Mouse (Mus musculus) spleen, adult 18-20 months (tissue): ENCODE results near the gene Gm17428.
"Not testable (repeated sequence)": the region's sequence is repeated elsewhere in the genome, so short reads cannot be mapped to it uniquely, and the experiment has no call there.

Experiments used
- DNase-seq, 2 experiments: peaks; one replicate each; pipeline ENCODE4 v3.0.0; 2022; ENCODE audit warnings: mixed read lengths in 2 of 2

Gm17428 gene

DNA sequence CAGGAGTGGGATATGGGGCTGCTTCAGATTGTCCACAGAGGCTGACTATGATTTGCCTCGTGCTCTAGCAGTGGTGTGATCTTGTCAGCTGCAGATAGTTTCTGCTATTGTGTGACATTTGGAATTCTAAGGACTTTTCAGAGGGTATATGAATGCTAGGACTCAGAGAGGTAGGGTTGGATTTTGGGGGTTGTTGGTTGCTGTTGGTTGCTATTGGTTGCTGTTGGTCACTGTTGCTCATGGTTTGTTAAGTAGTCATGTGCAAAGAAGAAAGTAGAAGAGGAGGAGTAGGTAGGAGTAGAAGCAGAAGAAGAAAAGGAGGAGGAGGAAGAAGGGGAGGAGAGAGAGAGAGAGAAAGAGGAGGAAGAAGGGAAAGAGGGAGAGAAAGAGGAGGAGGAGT lies at the start of gene Gm17428:
Gene Gm17428 (plus strand): TSS at position 301 of the 400 bp plus-strand sequence.
- no peak for DNase-seq

DNA sequence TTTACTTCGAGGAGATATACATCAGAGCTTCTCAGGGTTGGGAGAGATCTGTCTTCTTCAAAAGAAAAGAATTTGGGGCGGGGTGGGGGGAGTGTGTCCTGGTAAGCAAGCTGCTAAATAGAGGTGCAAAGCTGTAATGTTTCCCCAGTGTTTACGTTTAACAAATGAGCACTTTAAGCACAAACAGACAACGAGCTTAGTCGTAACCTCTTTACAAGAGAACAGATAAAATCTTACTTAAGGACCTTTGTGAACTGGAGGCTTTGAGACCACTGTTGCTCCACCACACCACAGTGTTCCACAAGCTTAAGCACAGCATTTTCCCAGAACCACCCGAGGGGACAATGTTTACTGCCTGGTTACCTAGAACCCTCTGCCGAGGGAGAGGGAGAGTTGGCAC lies 49.4 kb upstream of the Gm17428 start:
- DNase-seq = no peak

DNA sequence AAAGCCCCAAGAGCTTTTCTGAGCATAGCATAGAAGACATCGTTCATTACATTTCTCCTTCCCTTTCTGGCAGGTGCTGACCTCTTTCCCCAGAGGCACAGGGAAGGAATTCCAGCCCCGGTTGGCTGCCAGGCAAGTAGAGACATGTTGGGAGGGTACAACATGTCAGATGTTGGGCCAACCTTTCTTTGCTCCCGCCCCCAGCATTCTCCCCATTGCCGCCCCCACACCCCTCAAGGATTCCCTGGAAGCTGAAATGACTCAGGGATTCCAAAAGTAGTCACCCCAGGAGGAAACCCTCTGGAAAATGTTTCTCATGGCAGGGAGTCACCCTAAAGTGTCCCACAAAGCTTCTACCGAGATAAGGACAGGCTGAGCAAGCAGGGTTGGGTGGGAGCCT lies 46.9 kb upstream of the Gm17428 start:
- DNase-seq = no peak

DNA sequence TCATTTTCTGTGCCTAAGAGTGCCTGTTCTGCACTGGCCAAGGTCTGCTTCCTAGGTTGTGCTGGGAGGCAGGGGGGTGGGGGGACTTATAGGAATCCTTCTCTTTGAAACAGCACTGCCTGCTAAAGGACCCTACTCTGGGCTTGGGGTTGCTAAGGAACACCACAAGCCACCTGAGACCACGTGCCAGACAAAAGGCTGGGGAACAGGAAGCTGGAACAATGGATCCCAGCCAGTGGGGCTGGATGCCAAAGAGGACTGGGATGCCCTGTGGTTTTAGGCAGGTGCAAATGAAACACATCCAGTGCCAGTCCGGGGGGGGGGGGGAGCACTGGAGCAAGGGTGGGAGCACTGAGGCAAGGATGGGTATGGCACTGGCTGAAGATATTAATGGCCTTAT lies 46.3 kb upstream of the Gm17428 start:
- DNase-seq = no peak

DNA sequence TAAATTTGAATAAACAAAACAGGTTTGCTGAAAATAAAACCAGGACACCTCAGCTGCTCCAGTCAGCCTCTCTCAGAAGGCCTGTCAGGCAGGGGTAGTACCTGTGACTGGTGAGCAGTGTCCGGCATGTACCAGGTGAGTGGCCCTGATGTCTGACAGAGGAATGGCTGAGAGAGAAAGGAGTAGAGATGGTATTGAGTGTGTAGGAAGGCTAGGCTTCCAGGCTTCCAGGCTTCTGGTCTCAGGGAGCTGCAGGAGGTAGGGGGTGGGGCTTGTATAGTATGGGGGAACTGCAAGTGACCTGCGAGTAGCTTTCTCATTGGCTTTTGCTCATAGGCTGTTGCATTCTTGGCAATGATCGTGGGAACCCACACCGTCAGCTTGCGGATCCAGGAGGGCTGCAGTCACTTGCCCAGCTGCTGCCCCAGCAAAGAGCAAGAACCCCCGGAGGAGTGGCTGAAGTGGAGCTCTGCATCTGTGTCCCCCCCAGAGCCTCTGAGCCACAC lies 44.0 kb upstream of the Gm17428 start, which contains the start of gene Il25:
Gene Il25 (plus strand): TSS at position 51 of the 506 bp plus-strand sequence.
- no peak for DNase-seq

DNA sequence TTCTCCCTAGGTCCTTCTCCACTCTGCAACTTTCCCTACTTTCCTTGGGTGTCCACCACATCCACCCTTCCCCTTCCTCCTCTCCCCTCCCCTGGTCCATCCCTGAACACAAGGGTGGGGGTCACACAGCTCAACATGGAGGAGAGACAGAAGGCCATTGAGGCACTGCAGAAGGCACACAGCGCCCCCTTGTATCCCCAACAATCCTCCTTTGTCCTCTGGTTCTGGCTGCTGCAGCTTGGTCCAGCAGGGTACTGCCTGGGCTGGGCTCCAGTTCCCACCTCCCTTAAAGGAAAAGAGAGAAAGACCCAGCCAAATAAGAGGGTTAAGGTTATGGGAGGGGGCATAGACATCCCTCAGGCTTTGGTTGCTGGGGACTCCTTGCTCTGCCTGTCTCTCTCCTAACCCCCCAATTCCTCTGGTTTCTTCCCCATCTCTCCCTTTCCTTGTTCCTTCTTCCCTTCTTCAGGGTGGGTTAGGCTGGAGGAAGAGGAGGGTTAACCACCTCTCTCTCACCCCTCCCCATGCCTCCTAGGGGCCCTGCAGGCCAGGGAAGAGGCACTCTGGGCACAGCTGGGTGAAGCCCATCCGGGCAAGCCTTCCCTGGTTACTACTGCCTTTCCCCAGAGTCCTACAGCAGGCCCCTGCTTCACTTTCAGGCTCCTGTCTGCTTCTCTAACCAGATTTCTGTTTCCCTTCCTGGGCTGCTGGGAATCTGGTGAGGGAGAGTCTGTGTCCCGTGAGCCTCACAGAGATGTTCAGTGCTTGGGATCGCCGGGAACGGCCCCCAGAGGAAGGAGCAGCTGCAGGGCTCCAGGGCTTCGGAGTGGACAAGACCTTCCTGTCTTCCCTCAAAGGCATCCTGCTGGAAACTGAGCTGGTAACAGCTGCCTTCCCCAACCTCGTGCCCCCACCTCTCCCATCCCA lies 40.6 kb upstream of the Gm17428 start, which contains the start of gene Cmtm5:
Gene Cmtm5 (plus strand): TSS at position 358 of the 927 bp plus-strand sequence.
- no peak for DNase-seq

DNA sequence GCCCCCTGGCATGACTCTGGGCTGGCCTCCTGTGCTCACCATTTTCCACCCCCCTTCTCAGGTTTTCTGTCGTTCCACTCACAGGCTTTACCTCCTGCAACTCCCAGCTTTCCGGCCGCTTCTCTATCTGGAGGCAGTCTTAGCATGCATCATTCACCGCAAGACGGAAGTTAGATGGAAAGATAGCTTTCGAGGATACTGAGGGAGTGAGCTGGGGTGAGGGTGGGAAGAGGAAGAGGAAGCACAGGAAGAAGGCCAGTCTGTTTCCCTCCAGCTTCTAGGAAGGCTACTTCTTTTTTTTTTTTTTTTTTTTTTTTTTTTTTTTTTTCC lies 39.9 kb upstream of the Gm17428 start:
- DNase-seq = no peak

DNA sequence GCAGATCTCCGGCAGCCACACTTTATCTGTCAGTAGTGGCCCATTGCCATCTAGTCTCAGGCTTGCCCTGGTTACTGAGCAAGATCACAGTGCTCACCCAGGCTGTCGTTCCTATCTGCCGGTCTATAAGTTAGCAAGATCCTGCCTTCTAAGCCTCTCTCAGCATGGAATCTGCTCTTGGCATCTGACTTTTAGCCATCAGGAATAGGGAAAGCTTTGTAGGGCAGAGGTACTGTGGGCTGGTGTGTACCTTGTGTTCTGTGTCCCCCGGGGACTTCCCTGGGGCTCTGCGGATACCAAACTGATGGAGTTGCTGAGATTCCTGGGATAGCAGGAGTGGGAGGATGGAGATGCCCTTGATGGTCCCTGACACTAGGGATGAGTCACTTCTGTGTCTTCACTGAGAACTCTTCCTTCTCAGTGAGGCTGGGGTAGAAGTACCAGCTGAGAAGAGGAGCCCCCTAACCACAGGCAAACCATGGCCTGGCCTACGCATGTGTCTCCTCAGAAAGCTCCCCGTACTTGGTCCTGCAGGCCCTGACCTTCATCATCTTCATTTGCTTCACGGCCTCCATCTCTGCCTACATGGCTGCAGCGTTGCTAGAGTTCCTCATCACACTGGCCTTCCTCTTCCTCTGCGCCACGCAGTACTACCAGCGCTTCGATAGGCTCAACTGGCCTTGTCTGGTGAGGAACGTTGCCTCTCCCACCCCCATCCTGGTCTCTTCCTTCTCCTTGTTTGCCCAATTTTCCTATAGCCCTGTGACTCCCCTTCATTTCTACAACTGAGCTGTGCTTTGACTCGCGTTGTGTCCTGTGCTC lies 39.2 kb upstream of the Gm17428 start:
- DNase-seq = no peak

DNA sequence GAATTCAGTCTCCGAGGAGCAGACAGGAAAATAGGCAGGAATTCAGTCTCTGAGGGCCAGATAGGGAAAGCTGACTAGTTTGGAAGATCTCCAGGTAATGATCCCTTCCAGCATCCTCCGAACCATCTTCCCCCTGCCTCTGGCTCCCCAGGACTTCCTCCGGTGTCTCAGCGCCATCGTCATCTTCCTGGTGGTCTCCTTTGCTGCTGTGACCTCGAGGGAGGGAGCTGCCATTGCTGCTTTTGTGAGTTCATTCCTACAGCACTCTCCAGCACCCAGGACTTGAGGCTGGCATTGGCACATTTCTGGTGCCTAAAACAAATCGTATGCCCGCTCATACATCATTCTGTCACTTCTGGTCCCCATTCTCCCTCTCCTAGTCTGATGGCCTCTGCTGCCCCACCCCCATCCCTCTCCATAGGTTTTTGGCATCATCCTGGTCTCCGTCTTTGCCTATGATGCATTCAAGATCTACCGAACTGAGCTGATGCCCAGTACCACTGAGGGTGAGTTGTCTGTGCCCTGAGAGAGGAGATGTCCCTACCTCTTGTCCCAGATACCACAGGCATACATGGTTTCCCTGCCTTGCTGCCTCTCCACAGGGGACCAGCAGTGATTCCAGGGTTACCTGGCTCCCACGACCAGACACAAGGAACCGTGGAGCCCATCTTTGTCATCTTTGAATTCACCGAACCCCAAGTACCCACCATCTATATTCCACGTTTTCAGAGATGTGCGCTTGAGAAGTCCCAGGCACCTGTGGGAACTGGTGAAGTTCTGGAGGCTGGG lies 38.1 kb upstream of the Gm17428 start:
- no peak for DNase-seq

DNA sequence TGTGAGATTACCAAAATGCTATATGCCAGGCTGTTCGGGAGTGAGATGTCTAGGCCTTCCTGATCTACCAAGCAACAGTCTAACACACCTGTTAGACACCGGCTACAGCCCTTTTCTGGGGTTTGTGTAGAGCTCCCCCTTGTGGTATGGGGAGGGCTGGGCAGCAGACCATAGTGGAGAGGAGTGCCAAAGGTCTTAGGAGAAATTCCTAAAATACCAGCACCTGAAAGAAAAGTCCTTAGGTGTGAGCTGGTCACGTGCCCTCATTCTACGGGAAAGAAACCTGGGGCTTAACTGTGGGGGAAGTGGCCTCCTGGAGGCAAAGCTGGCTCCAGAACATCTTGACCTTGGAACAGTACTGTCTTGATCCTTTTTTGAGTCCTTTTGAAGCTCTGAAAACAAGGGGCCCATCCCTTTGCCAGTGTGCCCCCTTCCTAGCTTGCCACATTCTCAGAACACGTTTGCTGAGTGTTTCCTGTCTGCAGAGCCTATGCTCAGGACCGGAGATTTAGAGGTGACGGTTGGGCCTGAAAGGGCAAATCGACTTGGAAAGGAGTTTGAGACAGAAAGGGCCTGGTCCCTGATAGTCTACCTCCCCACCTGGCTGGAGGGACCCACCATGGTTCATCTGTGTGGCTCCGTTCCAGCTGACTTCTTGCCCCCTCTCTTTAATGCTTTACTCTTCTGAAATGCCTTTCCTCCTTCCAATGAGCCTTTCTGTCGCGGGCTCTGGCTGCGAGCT lies 37.1 kb upstream of the Gm17428 start:
- DNase-seq = peak; percentile 25 to 58

DNA sequence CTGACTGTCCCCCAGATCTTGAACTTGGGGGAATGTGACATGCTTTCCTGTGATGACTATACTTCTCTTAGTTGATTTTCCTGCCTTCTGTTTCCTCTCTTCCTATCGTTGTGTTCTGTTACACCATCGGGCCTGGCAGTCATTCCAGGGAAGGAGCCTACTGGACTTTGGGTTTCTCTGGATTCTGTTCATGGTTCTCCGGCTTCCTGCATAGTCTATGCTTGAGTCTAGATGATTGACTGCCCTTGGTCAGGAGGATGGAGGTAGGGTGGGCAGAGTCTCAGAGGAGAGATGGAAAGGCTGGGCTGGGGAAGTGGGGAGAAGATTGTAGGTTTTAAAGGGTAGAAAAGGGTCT lies 36.6 kb upstream of the Gm17428 start:
- no peak for DNase-seq

DNA sequence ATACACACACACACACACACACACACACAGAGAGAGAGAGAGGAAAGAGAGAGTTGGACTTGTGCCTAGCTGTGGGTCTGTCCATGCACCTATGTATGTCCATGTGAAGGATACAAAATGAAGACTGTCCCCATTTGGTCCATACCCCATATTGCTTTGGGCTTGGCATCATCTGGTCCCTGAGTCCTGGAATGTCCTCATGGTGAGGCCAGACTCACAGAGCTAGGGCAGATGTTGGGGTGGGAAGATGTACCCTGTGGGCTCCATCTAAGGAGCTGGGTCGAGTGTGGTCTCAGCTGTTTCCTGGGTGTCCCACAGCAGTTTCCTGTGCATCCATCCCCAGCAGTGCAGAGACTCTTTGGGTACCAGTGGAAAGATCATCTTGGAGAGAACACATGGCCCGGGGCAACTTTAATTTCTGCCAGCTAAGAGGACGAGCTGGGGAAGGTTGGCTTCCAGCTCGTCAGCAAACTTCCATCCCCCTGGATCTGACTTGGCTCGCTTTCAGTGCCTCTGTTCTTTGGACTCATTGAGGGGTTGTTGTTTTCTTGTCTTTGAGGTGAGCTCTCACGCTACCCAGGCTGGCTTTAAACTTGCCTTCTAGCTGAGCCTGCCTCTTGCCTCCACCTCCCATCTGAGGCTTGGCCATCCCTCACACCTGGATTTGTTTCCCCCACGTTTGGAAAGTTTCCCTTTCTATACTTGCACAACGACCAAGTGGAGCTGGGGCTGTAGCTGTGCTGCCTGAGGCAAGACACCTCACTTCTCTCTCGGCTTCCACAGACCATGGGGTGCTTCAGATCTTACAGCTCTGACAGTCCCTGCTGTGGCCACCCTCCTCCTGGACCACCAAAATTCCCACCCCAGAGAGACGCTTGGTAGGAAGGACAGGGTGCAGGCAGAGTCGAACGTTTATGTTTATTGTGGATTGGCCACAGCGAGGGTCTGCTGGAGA lies 35.4 kb upstream of the Gm17428 start:
- DNase-seq = no peak

DNA sequence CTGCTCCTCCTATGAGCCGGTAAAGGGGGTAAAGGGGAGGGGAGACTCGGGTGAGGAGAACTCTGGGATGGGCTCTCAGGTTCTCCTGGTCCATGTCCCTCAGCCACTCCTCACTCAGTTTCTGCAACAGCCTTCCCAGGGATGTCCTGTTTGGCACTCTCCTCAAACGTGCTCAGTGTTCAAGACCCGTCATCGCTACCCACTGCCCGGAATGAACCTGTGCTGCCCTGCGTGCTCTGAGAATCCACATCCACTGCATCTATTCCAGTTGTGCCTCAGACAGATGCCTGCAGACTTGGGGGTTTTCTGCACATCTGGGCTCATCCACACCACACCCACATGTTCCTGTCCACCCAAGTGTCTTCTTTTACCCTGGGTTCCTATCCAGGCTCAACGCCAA lies 34.3 kb upstream of the Gm17428 start:
- no peak for DNase-seq

DNA sequence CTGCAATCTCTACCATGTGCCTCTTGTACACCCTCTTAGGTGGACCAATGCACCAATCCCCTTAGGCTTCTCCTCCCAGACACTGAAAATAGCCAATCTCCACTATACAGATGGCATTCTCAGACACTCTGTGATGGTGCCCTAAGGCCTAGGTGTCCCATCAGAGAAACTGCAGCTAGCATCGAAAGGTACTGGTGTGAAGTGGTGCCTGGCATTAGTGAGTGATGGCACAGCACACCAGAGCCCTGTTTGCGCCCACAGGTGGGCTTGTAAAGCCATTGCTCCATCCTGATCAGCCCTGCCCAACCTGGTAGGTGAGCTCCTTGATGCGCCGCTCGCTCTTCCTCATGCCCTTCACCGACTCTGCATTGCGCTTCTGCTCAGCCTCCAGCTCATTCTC lies 32.8 kb upstream of the Gm17428 start:
- DNase-seq = no peak

DNA sequence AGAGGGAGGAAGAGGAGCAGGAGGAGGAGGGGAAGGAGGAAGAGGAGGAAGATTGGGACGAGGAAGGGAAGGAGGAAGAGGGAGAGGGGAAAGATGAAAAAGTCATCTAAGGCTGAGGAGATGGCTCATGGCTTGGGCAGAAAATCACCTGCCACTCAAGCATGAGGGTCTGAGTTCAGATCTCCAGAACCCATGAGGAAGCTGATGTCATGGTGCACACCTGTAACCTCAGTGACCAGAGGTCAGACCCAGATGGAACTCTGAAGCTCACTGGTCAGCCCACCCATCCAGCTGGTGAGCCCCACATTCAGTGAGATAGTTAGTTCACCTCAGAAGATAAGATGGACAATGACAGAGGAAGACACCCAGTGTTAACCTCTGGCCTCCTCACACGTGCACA lies 31.8 kb upstream of the Gm17428 start:
- no peak for DNase-seq

DNA sequence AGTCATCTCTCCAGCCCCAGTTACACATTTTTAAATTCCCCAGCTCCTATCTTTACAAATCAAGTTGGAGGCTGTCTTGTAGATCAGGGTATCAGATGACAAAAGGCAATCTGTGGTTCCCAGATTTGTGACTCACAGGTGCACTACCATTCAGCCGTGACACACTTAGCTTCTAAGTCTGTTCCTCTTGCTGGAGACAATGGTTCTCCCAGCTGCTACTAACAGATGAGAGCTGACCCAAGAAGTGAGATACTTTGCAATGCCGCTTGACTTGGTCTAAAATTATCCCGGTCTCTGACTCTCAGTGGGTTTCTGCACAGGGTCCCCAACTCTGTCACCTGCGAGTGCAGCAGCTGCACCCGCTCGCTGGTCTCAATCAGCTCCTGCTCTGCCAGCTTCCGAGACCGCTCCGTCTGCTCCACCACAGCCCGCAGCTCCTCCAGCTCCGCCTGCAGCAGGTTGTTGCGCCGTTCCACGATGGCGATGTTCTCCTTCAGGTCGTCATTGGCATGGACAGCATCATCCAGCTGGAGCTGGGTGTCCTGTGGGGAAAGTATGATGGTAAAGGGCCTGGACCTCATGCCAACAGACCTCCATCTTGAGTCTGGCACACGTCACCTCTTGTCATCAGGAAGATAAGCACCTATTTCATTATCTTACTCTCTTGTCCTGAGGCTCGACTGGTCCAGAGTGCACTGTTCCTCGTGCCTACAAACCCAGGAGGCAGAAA lies 30.6 kb upstream of the Gm17428 start:
- no peak for DNase-seq

DNA sequence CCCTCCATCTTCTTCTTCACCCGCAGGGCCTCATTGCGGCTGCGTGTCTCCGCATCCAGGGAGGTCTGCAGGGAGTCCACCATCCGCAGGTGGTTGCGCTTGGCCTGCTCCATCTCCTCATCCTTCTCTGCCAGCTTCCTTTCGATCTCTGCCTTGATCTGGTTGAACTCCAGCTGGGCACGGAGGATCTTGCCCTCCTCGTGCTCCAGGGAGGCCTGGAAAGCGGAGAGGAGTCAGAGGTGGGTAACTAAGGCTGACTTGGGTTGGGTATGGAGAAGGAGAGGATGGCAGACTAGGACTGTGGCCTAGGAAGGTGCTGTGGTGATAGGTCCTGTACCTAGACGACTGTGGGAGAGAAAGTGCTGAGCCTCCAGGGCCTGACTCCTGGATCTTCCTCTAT lies 29.7 kb upstream of the Gm17428 start:
- DNase-seq = not testable (repeated sequence)

DNA sequence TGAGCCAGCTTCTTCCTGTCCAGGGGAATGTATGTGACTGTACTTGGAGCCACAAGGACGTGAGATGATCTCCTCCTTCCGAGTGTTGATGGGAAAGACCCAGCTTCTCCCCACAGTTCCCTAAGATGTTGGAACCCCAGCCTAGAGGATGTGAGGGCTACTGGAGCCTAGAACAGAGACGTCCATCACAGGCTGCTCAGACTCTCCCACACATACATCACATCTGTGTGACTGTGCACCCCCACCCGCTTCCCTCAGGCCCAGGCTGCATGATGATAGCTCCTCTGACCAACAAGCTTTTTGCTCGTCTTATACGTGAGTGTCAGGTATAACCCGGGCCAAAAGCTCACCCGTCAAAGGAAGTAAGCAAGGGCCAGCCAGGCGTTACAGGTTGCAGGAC lies 28.0 kb upstream of the Gm17428 start:
- DNase-seq = no peak

DNA sequence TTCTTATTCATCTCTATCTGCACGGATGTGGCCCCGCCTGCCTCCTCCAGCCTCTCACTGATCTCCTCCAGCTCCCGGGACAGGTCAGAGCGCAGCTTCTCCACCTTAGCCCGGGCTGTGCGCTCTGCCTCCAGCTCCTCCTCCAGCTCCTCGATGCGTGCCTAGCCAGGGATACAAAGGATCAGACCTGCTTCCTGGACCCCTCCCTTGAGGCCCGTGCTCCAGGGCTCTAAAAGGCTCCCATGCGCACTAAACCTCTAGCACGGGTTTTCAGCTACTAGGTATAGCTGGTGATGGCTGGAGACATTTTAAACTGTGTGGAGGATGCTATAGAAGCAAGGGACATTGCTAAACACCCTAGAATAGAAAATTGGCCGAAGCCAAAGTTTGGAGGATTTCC lies 26.2 kb upstream of the Gm17428 start:
- no peak for DNase-seq

DNA sequence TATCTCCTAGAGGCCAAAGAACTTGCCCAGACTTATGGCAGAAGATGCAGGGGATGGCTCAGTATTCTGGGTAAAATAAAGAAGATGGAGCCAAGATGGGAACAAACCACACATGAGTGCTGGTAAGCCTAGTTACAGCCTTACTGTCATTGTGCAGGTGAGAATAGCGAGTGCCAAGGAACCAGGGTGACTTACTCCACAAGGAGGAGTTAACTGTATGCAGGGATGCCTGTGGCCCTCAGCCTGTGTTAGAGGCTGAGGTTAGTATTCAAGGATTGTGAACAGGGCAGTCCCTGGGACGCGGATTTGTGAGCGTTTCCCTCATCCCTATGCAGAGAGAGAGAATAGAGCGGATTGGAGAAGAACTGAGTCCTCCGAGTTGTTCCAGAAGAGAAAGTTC lies 25.1 kb upstream of the Gm17428 start:
- DNase-seq = no peak
